Mouse (Mus musculus) CH12F3 (cell line): ENCODE results near the gene Sez6l.

Experiments
- in situ Hi-C: fragments of 300-500 bp; cut with MboI; formaldehyde crosslinking; loops from 2 replicates; pipeline ENCODE4 v1.14.3; 2020; ENCODE audit warnings: low sequenced_read_pairs

The Sez6l gene

GRCm38 (mm10) chr5:112499918-112500682 is 76.9 kb downstream of the Sez6l start:
- in situ Hi-C loops = no loop called here

- in situ Hi-C loops = no loop called here
Measured at GRCm38 (mm10) chr5:112498921-112499917, 77.8 kb downstream of the Sez6l start.

- in situ Hi-C loops = no loop called here
Measured at GRCm38 (mm10) chr5:112496753-112497369, 80.1 kb downstream of the Sez6l start.

GRCm38 (mm10) chr5:112493492-112493891 is 83.5 kb downstream of the Sez6l start:
- in situ Hi-C loops = no loop called here

- in situ Hi-C loops = no loop called here
Measured at GRCm38 (mm10) chr5:112491489-112491888, 85.5 kb downstream of the Sez6l start.

- in situ Hi-C loops = no loop called here
Measured at GRCm38 (mm10) chr5:112488101-112488776, 88.7 kb downstream of the Sez6l start.

GRCm38 (mm10) chr5:112487504-112487903 is 89.5 kb downstream of the Sez6l start:
- in situ Hi-C loops = no loop called here

- in situ Hi-C loops = no loop called here
Measured at GRCm38 (mm10) chr5:112486415-112486814, 90.6 kb downstream of the Sez6l start.

- in situ Hi-C loops = no loop called here
Measured at GRCm38 (mm10) chr5:112484924-112485715, 91.9 kb downstream of the Sez6l start.

- in situ Hi-C loops = no loop called here
Measured at GRCm38 (mm10) chr5:112483030-112483429, 94.0 kb downstream of the Sez6l start.

- in situ Hi-C loops = no loop called here
Measured at GRCm38 (mm10) chr5:112482551-112482950, 94.4 kb downstream of the Sez6l start.

- in situ Hi-C loops = no loop called here
Measured at GRCm38 (mm10) chr5:112481946-112482410, 95.0 kb downstream of the Sez6l start.

GRCm38 (mm10) chr5:112473453-112473852 is 103.5 kb downstream of the Sez6l start:
- in situ Hi-C loops = no loop called here

- in situ Hi-C loops = no loop called here
Measured at GRCm38 (mm10) chr5:112470144-112470543, 106.8 kb downstream of the Sez6l start.

- in situ Hi-C loops = no loop called here
Measured at GRCm38 (mm10) chr5:112468986-112469581, 107.9 kb downstream of the Sez6l start.

GRCm38 (mm10) chr5:112466331-112466730 is 110.7 kb downstream of the Sez6l start:
- in situ Hi-C loops = no loop called here

- in situ Hi-C loops = no loop called here
Measured at GRCm38 (mm10) chr5:112459903-112460302, 117.1 kb downstream of the Sez6l start.

GRCm38 (mm10) chr5:112454966-112455555 is 121.9 kb downstream of the Sez6l start:
- in situ Hi-C loops = no loop called here

GRCm38 (mm10) chr5:112453088-112453487 is 123.9 kb downstream of the Sez6l start:
- in situ Hi-C loops = no loop called here
